In the genomic region with DNA sequence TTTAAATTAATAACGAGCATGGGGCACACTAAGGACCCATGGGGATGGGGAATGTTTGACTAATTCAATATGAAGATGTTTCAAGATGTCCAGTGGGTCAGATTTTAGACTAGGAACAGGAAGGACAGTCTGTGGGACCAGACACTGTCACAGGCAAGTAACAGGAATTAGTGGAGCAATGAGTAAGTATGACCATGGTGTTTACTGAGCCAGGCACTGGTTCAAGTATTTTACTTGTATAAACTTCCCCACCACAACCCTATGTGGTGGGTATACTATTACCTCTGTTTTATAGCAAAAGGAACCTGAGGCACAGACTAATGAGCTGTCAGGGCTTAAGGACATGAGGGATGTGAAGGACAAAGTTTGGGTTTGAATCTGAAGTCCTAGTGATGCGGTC, we compare ENCODE assay signal across 21 mouse cellular contexts.
DNase-seq lines count a peak whose midpoint lies in the region; ATAC-seq and TF ChIP-seq lines count a peak whose summit lies in the region.
"Had no signal": no experiment of that assay in that cellular context is flagged by ENCODE, and none has a peak within 500 bp of the region (broad histone marks: within the 10 kb centered on the region; RNA-seq: fewer than 3 reads in every experiment).

No protein-coding gene starts in this region.

- peaks cover 8 to 23% of the 10 kb centered on the region in 2 experiments for H3K4me1 ChIP-seq in heart, embryonic 14.5 days (ENCODE audit: control insufficient read depth in 2 of 2, insufficient read depth in 2 of 2, low read length in 2 of 2)
- peaks cover 2% of the 10 kb centered on the region; the same call in 1 of the 2 replicates for H3K4me1 ChIP-seq in cortical plate, adult 2 months (ENCODE audit: control insufficient read depth, insufficient read depth, low read length)
- H3K4me1 ChIP-seq in forebrain, postnatal 0 days (ENCODE audit: insufficient read depth), result no peaks in the 10 kb centered on the region
- H3K4me1 ChIP-seq: forebrain, embryonic 12.5 days; kidney, embryonic 15.5 days; limb, embryonic 12.5 days; liver, embryonic 15.5 days; midbrain, embryonic 10.5 days; midbrain, embryonic 15.5 days had no signal

- H3K36me3 ChIP-seq in heart, embryonic 14.5 days (ENCODE audit: control insufficient read depth, insufficient read depth, low read length), result no peaks in the 10 kb centered on the region
- H3K36me3 ChIP-seq in forebrain, postnatal 0 days (ENCODE audit: insufficient read depth), result no peaks in the 10 kb centered on the region
- H3K36me3 ChIP-seq: forebrain, embryonic 12.5 days; kidney, embryonic 15.5 days; limb, embryonic 12.5 days; liver, embryonic 15.5 days; lung, embryonic 15.5 days; midbrain, embryonic 10.5 days; midbrain, embryonic 15.5 days had no signal

- no peak overlapping the region for H3K4me2 ChIP-seq in heart, embryonic 14.5 days (ENCODE audit: low read length)
- H3K4me2 ChIP-seq in forebrain, postnatal 0 days (ENCODE audit: low read depth), result no peak overlapping the region
- H3K4me2 ChIP-seq: forebrain, embryonic 12.5 days; kidney, embryonic 15.5 days; limb, embryonic 12.5 days; liver, embryonic 15.5 days; lung, embryonic 15.5 days; midbrain, embryonic 15.5 days had no signal

- H3K27me3 ChIP-seq in heart, embryonic 14.5 days (ENCODE audit: control insufficient read depth, insufficient read depth, low read length), result no peaks in the 10 kb centered on the region
- no peaks in the 10 kb centered on the region for H3K27me3 ChIP-seq in forebrain, postnatal 0 days (ENCODE audit: insufficient read depth, low read length)
- H3K27me3 ChIP-seq: forebrain, embryonic 12.5 days; kidney, embryonic 15.5 days; limb, embryonic 12.5 days; liver, embryonic 15.5 days; lung, embryonic 15.5 days; midbrain, embryonic 15.5 days had no signal

- H3K9ac ChIP-seq in heart, embryonic 14.5 days (ENCODE audit: low read length), result no peak overlapping the region
- no peak overlapping the region for H3K9ac ChIP-seq in forebrain, postnatal 0 days
- H3K9ac ChIP-seq: forebrain, embryonic 12.5 days; kidney, embryonic 15.5 days; limb, embryonic 12.5 days; liver, embryonic 15.5 days; lung, embryonic 15.5 days; midbrain, embryonic 15.5 days had no signal

- no peak for TF ChIP-seq POLR2A in cortical plate, adult 2 months (IDR thresholded peaks at IDR 0.05; ENCODE audit: extremely low read depth, insufficient read depth, low read length)

- no peaks in the 10 kb centered on the region for H3K9me3 ChIP-seq in heart, embryonic 14.5 days (ENCODE audit: control insufficient read depth, low read length)
- no peaks in the 10 kb centered on the region for H3K9me3 ChIP-seq in forebrain, postnatal 0 days (ENCODE audit: low read length)
- H3K9me3 ChIP-seq: forebrain, embryonic 12.5 days; kidney, embryonic 15.5 days; liver, embryonic 15.5 days; lung, embryonic 15.5 days; midbrain, embryonic 10.5 days; midbrain, embryonic 15.5 days had no signal

- 61% methylated on average over 2 of the region's 2 CpGs for WGBS in heart, embryonic 14.5 days
- 78% methylated on average over 2 of the region's 2 CpGs for WGBS in forebrain, postnatal 0 days

- no peak for DNase-seq in heart, postnatal 14 days
- no peak for DNase-seq in left cerebral cortex, adult 2 months (ENCODE audit: extremely low spot score in 1 of 2, low spot score in 2 of 2)
- no peak for DNase-seq in left cerebral cortex, postnatal 25 days (ENCODE audit: low spot score in 2 of 2)
- DNase-seq in forebrain, postnatal 0 days, result no peak
- DNase-seq in cerebellum, adult 11 months, result no peak
- DNase-seq: cerebellum, adult 11-12 months; cerebellum, adult 9-11 months; kidney, adult 18-20 months; thymus, adult 18-20 months; thymus, postnatal 25 days had no signal

- H3K27ac ChIP-seq in heart, embryonic 14.5 days (replicated peaks in 1 of 2; ENCODE audit: control insufficient read depth in 1 of 2, insufficient read depth in 1 of 2, low read depth in 2 of 2, low read length in 2 of 2), result peak overlapping the region; percentile 92 to 95
- peak overlapping the region; percentile 80 for H3K27ac ChIP-seq in left cerebral cortex, adult 2 months
- 0 out of 2 replicates have a peak overlapping the region, but pooled peaks have one; percentile 84 for H3K27ac ChIP-seq in cortical plate, adult 2 months (ENCODE audit: insufficient read depth, low read length)
- no peak overlapping the region for H3K27ac ChIP-seq in forebrain, postnatal 0 days (ENCODE audit: low read depth, low read length)
- H3K27ac ChIP-seq: forebrain, embryonic 12.5 days; kidney, embryonic 15.5 days; limb, embryonic 12.5 days; liver, embryonic 15.5 days; lung, embryonic 15.5 days; midbrain, embryonic 10.5 days; midbrain, embryonic 15.5 days; stomach, postnatal 0 days had no signal

- no peak for ATAC-seq in heart, embryonic 14.5 days (ENCODE audit: insufficient number of reproducible peaks, insufficient read depth, low FRiP score, low read depth)
- ATAC-seq in forebrain, postnatal 0 days, result no peak
- ATAC-seq: hindbrain, embryonic 16.5 days; midbrain, embryonic 15.5 days had no signal

- H3K4me3 ChIP-seq in heart, embryonic 14.5 days (ENCODE audit: control insufficient read depth in 1 of 2, insufficient read depth in 1 of 2, low read depth in 1 of 2, low read length in 2 of 2), result no peak overlapping the region
- no peak overlapping the region for H3K4me3 ChIP-seq in left cerebral cortex, adult 2 months
- no peak overlapping the region for H3K4me3 ChIP-seq in cortical plate, adult 2 months (ENCODE audit: insufficient read depth, low read length)
- no peak overlapping the region for H3K4me3 ChIP-seq in forebrain, postnatal 0 days (ENCODE audit: low read depth, low read length)
- H3K4me3 ChIP-seq: forebrain, embryonic 12.5 days; kidney, embryonic 15.5 days; limb, embryonic 12.5 days; liver, embryonic 15.5 days; lung, embryonic 15.5 days; midbrain, embryonic 10.5 days; midbrain, embryonic 15.5 days had no signal

- TF ChIP-seq CTCF in left cerebral cortex, adult 2 months (IDR thresholded peaks at IDR 0.05), result no peak
- TF ChIP-seq CTCF in cortical plate, adult 2 months (IDR thresholded peaks at IDR 0.05; ENCODE audit: extremely low read depth, insufficient read depth, low read length), result no peak
- no peak for TF ChIP-seq CTCF in forebrain, postnatal 0 days (IDR thresholded peaks at IDR 0.05; ENCODE audit: low read depth)

- intact Hi-C loops in heart, postnatal 14 days (cut with DNase I), result no loop called here
- intact Hi-C loops in left cerebral cortex, adult 2 months (cut with DNase I), result loop anchor here (2.0 kb wide), 1 partner anchor 15 kb away; no protein-coding TSS in a partner anchor
- intact Hi-C loops in left cerebral cortex, postnatal 25 days (cut with DNase I), result no loop called here
